Mouse (Mus musculus) MEL (cell line): ENCODE data around the gene Rpl6. TPM values are rescaled to one million over a fixed set of nuclear protein-coding genes. Genes with fewer than 3 reads are reported as not detected.

ENCODE experiments used
- DNase-seq: peaks from one replicate; pipeline ENCODE4 v3.0.0; 2011; ENCODE audit warnings: low read depth, low spot score
- H3K27ac ChIP-seq: 2 replicates; pipeline ENCODE4 v1.5.1; 2012; ENCODE audit warnings: low read depth, mild to moderate bottlenecking, control low read depth, low read length, moderate library complexity; ENCODE audit not compliant: control insufficient read depth
- H3K27me3 ChIP-seq, 2 experiments: fragments of 150-350 bp in 1 of 2; sonication (generic) in 1 of 2; 2 replicates each; pipeline ENCODE4 v1.6.1; 2012; ENCODE audit warnings: low read length in 2 of 2, mild to moderate bottlenecking in 2 of 2, improper control_type of control experiment in 1 of 2, moderate library complexity in 1 of 2; ENCODE audit not compliant: insufficient read depth in 2 of 2, control insufficient read depth in 1 of 2
- H3K36me3 ChIP-seq, 2 experiments: 2 replicates each; pipeline ENCODE4 v1.6.1; 2012 to 2014; ENCODE audit warnings: low read length in 2 of 2, improper control_type of control experiment in 1 of 2, inconsistent platforms in 1 of 2, mild to moderate bottlenecking in 1 of 2; ENCODE audit not compliant: insufficient read depth in 2 of 2, control insufficient read depth in 1 of 2
- H3K4me1 ChIP-seq, 2 experiments: fragments of 150-350 bp in 1 of 2; sonication (generic) in 1 of 2; 2 replicates each; pipeline ENCODE4 v1.6.1; 2012; ENCODE audit warnings: low read length in 2 of 2, improper control_type of control experiment in 1 of 2, mild to moderate bottlenecking in 1 of 2; ENCODE audit not compliant: insufficient read depth in 2 of 2, control insufficient read depth in 1 of 2
- H3K4me3 ChIP-seq, 2 experiments: fragments of 150-350 bp in 1 of 2; sonication (generic) in 1 of 2; 2 replicates each; pipeline ENCODE4 v1.5.1; 2012; ENCODE audit warnings: low read depth in 2 of 2, low read length in 2 of 2, mild to moderate bottlenecking in 2 of 2, moderate library complexity in 2 of 2, control low read depth in 1 of 2, improper control_type of control experiment in 1 of 2; ENCODE audit not compliant: control insufficient read depth in 1 of 2, insufficient read depth in 1 of 2
- H3K79me2 ChIP-seq: 2 replicates; pipeline ENCODE4 v1.6.1; 2012; ENCODE audit warnings: mild to moderate bottlenecking, low read length, moderate library complexity; ENCODE audit not compliant: control insufficient read depth, poor library complexity, insufficient read depth
- H3K9ac ChIP-seq: 2 replicates; pipeline ENCODE4 v1.6.1; 2012; ENCODE audit warnings: low read depth, mild to moderate bottlenecking, control low read depth, low read length, moderate library complexity; ENCODE audit not compliant: control insufficient read depth, poor library complexity, severe bottlenecking
- H3K9me3 ChIP-seq: fragments of 150-350 bp; sonication (generic); replicated peaks from 2 replicates; pipeline ENCODE4 v1.6.1; 2012; ENCODE audit warnings: mild to moderate bottlenecking, low read length, improper control_type of control experiment, moderate library complexity; ENCODE audit not compliant: insufficient read depth
- BHLHE40 ChIP-seq: IDR thresholded peaks from 2 replicates; pipeline ENCODE4 v1.6.1; 2012; ENCODE audit warnings: low read depth, mild to moderate bottlenecking, inconsistent platforms, low read length, improper control_type of control experiment, borderline replicate concordance
- CHD1 ChIP-seq: IDR thresholded peaks from 2 replicates; pipeline ENCODE4 v1.6.1; 2012; ENCODE audit warnings: low read depth, mild to moderate bottlenecking, inconsistent platforms, low read length, improper control_type of control experiment
- CTCF ChIP-seq, 3 experiments: IDR thresholded peaks in 2 of 3; conservative IDR thresholded peaks in 1 of 3; 2 replicates each; pipeline ENCODE4 v1.5.1; 2011 to 2012; ENCODE audit warnings: low read length in 3 of 3, low read depth in 2 of 3, mild to moderate bottlenecking in 2 of 3, improper control_type of control experiment in 1 of 3, inconsistent platforms in 1 of 3, mixed read lengths in 1 of 3, moderate library complexity in 1 of 3; ENCODE audit not compliant: control insufficient read depth in 1 of 3, insufficient read depth in 1 of 3, poor library complexity in 1 of 3, severe bottlenecking in 1 of 3
- E2F4 ChIP-seq: IDR thresholded peaks from 2 replicates; pipeline ENCODE4 v1.6.1; 2011; ENCODE audit warnings: low read depth, low read length, improper control_type of control experiment, borderline replicate concordance
- ELF1 ChIP-seq: IDR thresholded peaks from 2 replicates; pipeline ENCODE4 v1.6.1; 2014; ENCODE audit warnings: low read depth, mild to moderate bottlenecking, inconsistent platforms, low read length, improper control_type of control experiment, moderate library complexity
- GABPA ChIP-seq: IDR thresholded peaks from 2 replicates; pipeline ENCODE4 v1.6.1; 2012; ENCODE audit warnings: low read depth, mild to moderate bottlenecking, inconsistent platforms, low read length, improper control_type of control experiment, moderate library complexity
- GATA1 ChIP-seq: IDR thresholded peaks from 2 replicates; pipeline ENCODE4 v1.6.1; 2011; ENCODE audit warnings: low read depth, low read length, improper control_type of control experiment
- HCFC1 ChIP-seq: IDR thresholded peaks from 2 replicates; pipeline ENCODE4 v1.6.1; 2012; ENCODE audit warnings: low read depth, mild to moderate bottlenecking, inconsistent platforms, low read length, improper control_type of control experiment, moderate library complexity
- KAT2A ChIP-seq: conservative IDR thresholded peaks from 2 replicates; pipeline ENCODE4 v1.6.1; 2012; ENCODE audit warnings: low read depth, low read length, improper control_type of control experiment, inconsistent platforms
- MAZ ChIP-seq: IDR thresholded peaks from 2 replicates; pipeline ENCODE4 v1.6.1; 2012; ENCODE audit warnings: low read depth, mild to moderate bottlenecking, inconsistent platforms, low read length, improper control_type of control experiment
- MYB ChIP-seq: IDR thresholded peaks from 2 replicates; pipeline ENCODE4 v1.6.1; 2011; ENCODE audit warnings: mild to moderate bottlenecking, low read depth, low read length, improper control_type of control experiment
- NELFE ChIP-seq: IDR thresholded peaks from 2 replicates; pipeline ENCODE4 v1.6.1; 2011; ENCODE audit warnings: low read depth, low read length, improper control_type of control experiment
- RCOR1 ChIP-seq: IDR thresholded peaks from 2 replicates; pipeline ENCODE4 v1.6.1; 2012; ENCODE audit warnings: low read depth, mild to moderate bottlenecking, inconsistent platforms, low read length, improper control_type of control experiment
- SIN3A ChIP-seq: IDR thresholded peaks from 2 replicates; pipeline ENCODE4 v1.6.1; 2012; ENCODE audit warnings: low read length, improper control_type of control experiment, inconsistent platforms
- TAL1 ChIP-seq: IDR thresholded peaks from 2 replicates; pipeline ENCODE4 v1.6.1; 2012; ENCODE audit warnings: mild to moderate bottlenecking, inconsistent platforms, low read length, moderate library complexity, mixed read lengths
- TCF12 ChIP-seq: IDR thresholded peaks from 2 replicates; pipeline ENCODE4 v1.6.1; 2014; ENCODE audit warnings: low read depth, mild to moderate bottlenecking, inconsistent platforms, low read length, improper control_type of control experiment, moderate library complexity
- ZKSCAN1 ChIP-seq: IDR thresholded peaks from 2 replicates; pipeline ENCODE4 v1.6.1; 2012; ENCODE audit warnings: low read depth, mild to moderate bottlenecking, inconsistent platforms, low read length, improper control_type of control experiment, moderate library complexity
- polyA plus RNA-seq, 2 experiments: library from polyadenylated mRNA; stranded (reverse) in 1 of 2; unstranded in 1 of 2; fragments of >175 nt in 1 of 2; fragments of >200 nt in 1 of 2; gene quantifications; 2 replicates each; pipeline versions ENCODE4 v1.2.1 to v1.2.4; 2012; ENCODE audit warnings: low replicate concordance in 2 of 2, low read depth in 1 of 2; ENCODE audit not compliant: insufficient read length in 2 of 2, insufficient read depth in 1 of 2, missing spikeins in 1 of 2
- total RNA-seq: library from RNA; depleted of rRNA; stranded (reverse); fragments of 300-350 nt; gene quantifications from 2 replicates; pipeline ENCODE4 v1.2.3, GENCODE M21; 2012

Rpl6 gene
- total and polyA plus RNA-seq, 3 experiments: 850 to 2,901 (median 2,779) TPM

DNA sequence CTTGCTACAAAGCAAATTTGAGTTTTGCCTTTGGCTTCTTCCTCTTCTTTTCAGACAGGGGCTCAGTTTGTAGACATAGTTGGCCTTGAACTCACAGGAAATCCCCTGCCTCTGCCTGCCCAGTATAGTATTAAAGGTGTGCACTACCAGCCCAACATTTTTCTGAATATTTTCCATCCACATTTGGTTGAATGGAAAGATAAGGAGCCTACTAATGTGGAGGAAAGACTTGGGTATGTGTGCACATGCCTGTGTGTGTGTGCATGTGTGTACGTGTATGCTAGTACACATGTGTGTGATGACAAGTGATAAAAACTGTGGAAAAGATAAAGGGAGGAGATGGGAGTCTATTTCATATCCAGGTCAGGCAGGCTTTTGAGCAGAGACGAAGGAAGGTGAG is 21.6 kb downstream of the Rpl6 start:
- peaks cover 46% of the 10 kb centered on the region for H3K79me2 ChIP-seq
- no peak overlapping the region for H3K4me3 ChIP-seq
- TF ChIP-seq MAZ: no peak
- TF ChIP-seq TCF12: no peak
- TF ChIP-seq HCFC1: no peak
- no peak for TF ChIP-seq RCOR1
- no peak for TF ChIP-seq BHLHE40
- no peak for TF ChIP-seq CHD1
- no peak for TF ChIP-seq CTCF (IDR thresholded peaks at IDR 0.05 in 2 of 3, conservative IDR thresholded peaks at IDR 0.05 in 1 of 3; ENCODE audit: control insufficient read depth in 1 of 3, insufficient read depth in 1 of 3, low read depth in 2 of 3, low read length in 3 of 3, poor library complexity in 1 of 3, severe bottlenecking in 1 of 3)
- no peak for TF ChIP-seq KAT2A
- TF ChIP-seq SIN3A: no peak
- TF ChIP-seq NELFE: no peak
- TF ChIP-seq E2F4: no peak
- TF ChIP-seq ZKSCAN1: no peak
- TF ChIP-seq TAL1: no peak
- no peak for TF ChIP-seq GATA1
- TF ChIP-seq MYB: no peak
- H3K9me3 ChIP-seq: no peaks in the 10 kb centered on the region
- H3K27me3 ChIP-seq: no peaks in the 10 kb centered on the region
- DNase-seq: no peak
- H3K9ac ChIP-seq: no peak overlapping the region
- no peak overlapping the region for H3K27ac ChIP-seq
- peaks cover 18 to 37% of the 10 kb centered on the region in 2 experiments for H3K4me1 ChIP-seq
- peaks cover 0 to 40% of the 10 kb centered on the region in 2 experiments; a peak in 2 of 4 replicates for H3K36me3 ChIP-seq

DNA sequence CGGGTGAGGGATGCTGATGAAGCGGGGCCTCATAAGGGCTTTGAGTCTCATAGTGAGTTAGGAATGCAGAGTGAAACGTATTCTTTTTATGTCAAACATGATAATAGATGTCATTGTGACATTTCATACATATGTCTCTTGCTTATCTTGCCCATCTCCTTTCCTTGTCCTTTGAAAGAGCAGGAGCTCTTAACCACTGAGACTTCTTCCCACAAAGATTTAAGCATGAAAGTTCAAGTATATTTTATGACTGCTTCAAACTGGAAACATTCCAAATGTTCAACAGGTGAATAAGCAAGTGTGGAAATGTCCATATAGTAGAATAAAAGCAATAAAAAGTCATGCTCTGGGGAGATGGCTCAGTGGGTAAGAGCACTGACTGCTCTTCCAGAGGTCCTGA is 22.1 kb downstream of the Rpl6 start:
- Histone ChIP-seq H3K27me3 (no peaks in the 10 kb centered on the region), H3K4me3 (no peak overlapping the region)
- DNase-seq: no peak
- TF ChIP-seq BHLHE40 (no peak), GABPA (no peak), ELF1 (no peak)
- TF ChIP-seq, all 39 proteins: peak for 0
- Histone ChIP-seq H3K4me1 (peaks cover 22 to 38% of the 10 kb centered on the region in 2 experiments), H3K27ac (no peak overlapping the region), H3K9me3 (no peaks in the 10 kb centered on the region), H3K9ac (no peak overlapping the region), H3K36me3 (peaks cover 0 to 43% of the 10 kb centered on the region in 2 experiments; a peak in 2 of 4 replicates), H3K79me2 (peaks cover 42% of the 10 kb centered on the region)
